Mouse (Mus musculus) embryonic facial prominence, embryonic 10.5 days (tissue): Measurements from ENCODE around the gene Ptpre. TPM values are rescaled to one million over a fixed set of nuclear protein-coding genes. Genes with fewer than 3 reads are reported as not detected.

Experiments used
- DNase-seq: peaks from one replicate; pipeline ENCODE4 v3.0.0-alpha.2; 2017; ENCODE audit warnings: low spot score
- H3K27ac ChIP-seq: fragments of 300-500 bp; sonication (generic); replicated peaks from 2 replicates; pipeline ENCODE4 v1.5.1; 2016; ENCODE audit warnings: mild to moderate bottlenecking
- H3K27me3 ChIP-seq: fragments of 300-500 bp; sonication (generic); replicated peaks from 2 replicates; pipeline ENCODE4 v1.6.1; 2016; ENCODE audit warnings: low read depth, mild to moderate bottlenecking; ENCODE audit not compliant: poor library complexity, severe bottlenecking
- H3K36me3 ChIP-seq: fragments of 300-500 bp; sonication (generic); replicated peaks from 2 replicates; pipeline ENCODE4 v1.6.1; 2016; ENCODE audit warnings: mild to moderate bottlenecking, moderate library complexity
- H3K4me1 ChIP-seq: fragments of 300-500 bp; sonication (generic); 2 replicates; pipeline ENCODE4 v1.6.1; 2016
- H3K4me3 ChIP-seq: fragments of 300-500 bp; sonication (generic); 2 replicates; pipeline ENCODE4 v1.5.1; 2016; ENCODE audit warnings: mild to moderate bottlenecking, moderate library complexity
- H3K9me3 ChIP-seq: fragments of 300-500 bp; sonication (generic); 2 replicates; pipeline ENCODE4 v1.6.1; 2016; ENCODE audit warnings: mild to moderate bottlenecking
- WGBS: fragments of 180-500 bp; shearing (Covaris S2); methylation state at CpG from one replicate; pipeline ENCODE4 v1.1.7; 2016; 5-methylcytosine and 5-hydroxymethylcytosine counted together
- polyA plus RNA-seq: library from polyadenylated mRNA; unstranded; fragments of >200 nt; fragmentation: Nextera tagmentation; extraction: Ambion mirVana; gene quantifications from 2 replicates; pipeline ENCODE4 v1.2.1, GENCODE M21; 2016

The Ptpre gene
- polyA plus RNA-seq, 1 experiment from 2014 or later: 1.0 TPM

DNA sequence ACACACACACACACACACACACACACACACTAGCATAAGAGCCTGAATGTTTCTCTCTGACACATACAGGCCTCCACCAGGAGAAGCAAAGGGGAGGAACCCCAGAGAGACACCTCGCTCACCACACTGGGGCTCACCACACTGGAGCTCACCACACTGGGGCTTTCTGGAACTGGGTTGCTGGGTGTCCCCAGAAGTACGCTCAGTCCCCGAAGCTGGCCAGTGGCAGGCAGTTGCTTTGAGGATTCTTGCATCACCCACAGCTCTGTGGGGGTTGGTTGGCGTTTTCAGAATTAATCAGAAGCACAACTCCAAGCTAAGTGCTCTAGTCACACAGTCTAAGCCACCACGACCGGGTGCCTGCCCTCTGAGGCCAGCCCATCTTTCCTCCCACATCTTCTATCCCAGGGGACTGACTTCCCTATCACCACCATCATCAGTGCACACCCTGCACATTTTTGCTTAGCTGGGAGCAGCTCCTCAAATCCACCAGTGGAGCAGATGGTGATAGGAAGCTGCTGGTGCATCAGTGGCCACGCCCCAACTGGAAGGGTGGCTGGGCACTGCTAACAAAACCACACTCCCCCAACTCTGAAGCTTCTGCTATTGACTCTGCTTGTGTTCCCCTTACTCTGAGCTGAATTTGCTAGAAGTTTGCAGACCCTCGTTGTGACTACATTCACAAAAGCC lies 51.5 kb downstream of the Ptpre start:
- no peaks in the 10 kb centered on the region for H3K9me3 ChIP-seq
- WGBS: 75% methylated on average over 8 of the region's 8 CpGs
- H3K27me3 ChIP-seq: no peaks in the 10 kb centered on the region
- no peak for DNase-seq
- H3K27ac ChIP-seq: no peak overlapping the region
- H3K4me1 ChIP-seq: peaks cover 17% of the 10 kb centered on the region
- H3K4me3 ChIP-seq: no peak overlapping the region
- no peaks in the 10 kb centered on the region for H3K36me3 ChIP-seq

DNA sequence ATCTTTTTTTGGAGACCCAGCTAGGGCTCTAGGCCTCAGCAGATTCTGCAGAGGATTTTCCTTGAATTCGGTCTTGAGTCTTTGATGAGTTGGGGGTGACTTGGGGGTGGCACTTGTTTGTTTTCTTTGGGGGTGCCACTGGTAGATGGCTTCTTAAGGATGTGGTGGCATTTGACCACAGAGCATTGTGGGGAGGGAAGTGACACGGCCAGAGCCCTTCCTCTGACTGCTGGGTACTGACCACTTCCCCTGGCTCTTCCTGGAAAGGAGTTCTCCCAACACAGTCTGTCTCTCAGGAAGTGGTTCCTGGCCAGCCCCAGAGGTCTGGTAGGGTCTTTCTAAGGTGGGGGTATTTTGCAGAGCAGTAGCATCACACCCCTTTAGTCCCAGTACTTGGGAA lies 54.2 kb downstream of the Ptpre start:
- H3K4me1 ChIP-seq: peaks cover 30% of the 10 kb centered on the region
- DNase-seq: no peak
- no peaks in the 10 kb centered on the region for H3K36me3 ChIP-seq
- H3K4me3 ChIP-seq: no peak overlapping the region
- H3K9me3 ChIP-seq: no peaks in the 10 kb centered on the region
- 80% methylated on average over 2 of the region's 2 CpGs for WGBS
- 0 out of 2 replicates have a peak, but pooled peaks cover 5% of the 10 kb centered on the region for H3K27me3 ChIP-seq
- H3K27ac ChIP-seq: no peak overlapping the region

- H3K4me1 ChIP-seq: peaks cover 34% of the 10 kb centered on the region
- 0 out of 2 replicates have a peak, but pooled peaks cover 5% of the 10 kb centered on the region for H3K27me3 ChIP-seq
- H3K27ac ChIP-seq: no peak overlapping the region
- no peak for DNase-seq
- H3K4me3 ChIP-seq: no peak overlapping the region
- H3K9me3 ChIP-seq: no peaks in the 10 kb centered on the region
- H3K36me3 ChIP-seq: no peaks in the 10 kb centered on the region
- WGBS: 86% methylated on average over 5 of the region's 5 CpGs
Observed at GRCm38 (mm10) chr7:135593286-135593685, 56.0 kb downstream of the Ptpre start.

DNA sequence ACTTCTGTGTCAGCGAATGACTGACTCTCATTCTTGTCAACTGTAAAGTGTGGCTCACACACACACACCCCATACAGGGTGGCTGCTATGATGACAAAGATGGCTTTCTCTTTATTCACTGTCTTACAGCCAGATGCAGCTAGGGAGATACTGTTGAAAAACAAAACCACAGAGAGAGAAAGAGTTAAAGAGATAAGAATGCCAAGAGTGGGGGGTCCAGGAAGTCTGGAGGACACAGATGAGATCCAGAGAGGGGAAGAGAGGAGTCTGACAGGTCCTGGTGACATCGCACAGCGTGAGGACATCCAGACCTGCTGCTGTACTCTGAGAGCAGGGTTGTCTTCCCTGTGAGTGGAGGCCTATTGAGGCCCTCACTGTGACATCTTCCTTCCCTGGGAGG lies 56.5 kb downstream of the Ptpre start:
- Histone ChIP-seq H3K9me3 (no peaks in the 10 kb centered on the region), H3K4me1 (peaks cover 38% of the 10 kb centered on the region), H3K27ac (no peak overlapping the region), H3K36me3 (no peaks in the 10 kb centered on the region), H3K4me3 (no peak overlapping the region), H3K27me3 (0 out of 2 replicates have a peak, but pooled peaks cover 5% of the 10 kb centered on the region)
- DNase-seq: no peak
- 91% methylated on average over 3 of the region's 3 CpGs for WGBS

DNA sequence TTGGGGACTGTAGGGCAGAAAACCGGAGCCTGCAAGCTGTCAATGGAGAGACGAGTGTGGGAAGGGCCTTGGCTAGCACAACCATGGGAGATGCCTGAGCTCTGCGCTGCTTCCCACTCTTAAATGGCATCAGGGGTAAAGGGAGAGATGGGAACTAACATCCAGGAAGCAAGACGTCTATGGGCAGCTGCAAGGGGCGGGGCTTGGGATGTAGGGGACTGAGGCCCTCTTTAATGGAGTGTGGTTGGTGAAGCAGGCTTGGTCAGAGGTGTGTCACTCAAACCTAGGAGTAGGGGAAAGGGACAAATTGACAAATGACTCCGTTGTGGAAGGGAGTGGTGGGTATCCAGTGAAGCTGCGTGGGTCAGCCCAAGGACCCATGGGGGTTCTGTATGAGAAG lies 57.4 kb downstream of the Ptpre start:
- Histone ChIP-seq H3K27ac (no peak overlapping the region), H3K36me3 (no peaks in the 10 kb centered on the region), H3K9me3 (no peaks in the 10 kb centered on the region), H3K4me1 (peaks cover 44% of the 10 kb centered on the region), H3K27me3 (0 out of 2 replicates have a peak, but pooled peaks cover 5% of the 10 kb centered on the region), H3K4me3 (no peak overlapping the region)
- no peak for DNase-seq
- 72% methylated on average over 7 of the region's 7 CpGs for WGBS

GRCm38 (mm10) chr7:135595640-135596174 lies 58.4 kb downstream of the Ptpre start:
- H3K36me3 ChIP-seq: no peaks in the 10 kb centered on the region
- DNase-seq: no peak
- H3K4me1 ChIP-seq: peaks cover 48% of the 10 kb centered on the region
- H3K27me3 ChIP-seq: 0 out of 2 replicates have a peak, but pooled peaks cover 5% of the 10 kb centered on the region
- H3K27ac ChIP-seq: no peak overlapping the region
- no peak overlapping the region for H3K4me3 ChIP-seq
- 54% methylated on average over 5 of the region's 5 CpGs for WGBS
- no peaks in the 10 kb centered on the region for H3K9me3 ChIP-seq

DNA sequence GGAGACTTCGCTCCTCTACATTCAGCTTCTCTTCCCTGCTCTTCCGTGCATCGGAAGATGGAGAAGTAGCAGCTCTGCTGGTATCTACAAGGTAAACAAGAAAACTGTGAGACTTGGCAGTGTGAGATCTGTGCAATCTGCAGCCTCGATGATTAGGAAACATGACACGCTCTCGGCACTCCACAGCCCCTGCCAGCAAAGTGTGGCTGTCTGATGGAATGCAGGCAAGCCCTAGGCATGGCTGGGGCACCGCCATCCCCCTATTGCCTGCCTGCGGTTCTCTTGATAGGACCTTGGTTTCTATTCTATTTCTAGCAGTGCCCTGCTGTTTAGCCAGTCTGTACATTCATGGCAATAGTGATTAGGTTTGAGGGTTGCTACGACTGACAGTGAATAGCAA lies 59.7 kb downstream of the Ptpre start:
- peak; percentile 46 for DNase-seq
- Histone ChIP-seq H3K36me3 (no peaks in the 10 kb centered on the region), H3K4me1 (peaks cover 48% of the 10 kb centered on the region), H3K4me3 (no peak overlapping the region), H3K9me3 (no peaks in the 10 kb centered on the region), H3K27ac (peak overlapping the region; percentile 26; the same call in 1 of the 2 replicates), H3K27me3 (0 out of 2 replicates have a peak, but pooled peaks cover 5% of the 10 kb centered on the region)
- 64% methylated on average over 9 of the region's 9 CpGs for WGBS

DNA sequence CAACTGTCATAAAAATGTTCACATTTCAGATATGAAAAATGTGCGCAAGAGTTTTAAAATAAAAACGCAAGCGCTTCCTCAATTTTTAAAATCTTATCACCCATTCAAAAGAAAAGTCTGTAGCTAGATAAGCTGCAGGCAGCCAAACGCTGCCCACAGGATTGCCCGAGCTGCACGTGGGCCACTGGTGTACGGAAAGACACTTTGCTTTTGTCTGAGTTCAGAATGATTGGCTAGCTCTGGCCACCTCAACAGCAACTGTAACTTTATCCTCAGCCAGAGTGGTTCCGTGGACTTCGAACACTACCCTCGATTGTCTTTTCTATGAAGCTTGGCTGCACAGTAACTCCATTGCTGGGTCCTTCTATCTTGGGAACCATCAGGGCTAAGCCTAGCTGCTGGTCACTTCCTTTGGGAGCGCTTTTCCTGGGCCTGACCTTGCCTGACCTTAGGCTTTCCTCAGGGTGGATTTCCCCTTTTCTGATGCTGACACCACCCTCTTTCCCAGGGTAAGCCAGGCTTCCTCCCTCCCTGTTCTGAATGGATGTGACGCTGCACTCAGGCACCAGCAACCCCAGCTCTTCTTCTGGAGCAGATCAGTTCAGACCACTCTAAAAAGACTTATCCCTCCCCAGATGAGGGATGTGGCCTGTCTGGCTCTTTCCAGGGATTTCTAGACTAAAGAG lies 60.5 kb downstream of the Ptpre start:
- DNase-seq: peak; percentile 18
- WGBS: 40% methylated on average over 12 of the region's 12 CpGs
- Histone ChIP-seq H3K27ac (peak overlapping the region; percentile 52), H3K36me3 (no peaks in the 10 kb centered on the region), H3K27me3 (0 out of 2 replicates have a peak, but pooled peaks cover 5% of the 10 kb centered on the region), H3K4me3 (no peak overlapping the region), H3K9me3 (no peaks in the 10 kb centered on the region), H3K4me1 (peaks cover 48% of the 10 kb centered on the region)

DNA sequence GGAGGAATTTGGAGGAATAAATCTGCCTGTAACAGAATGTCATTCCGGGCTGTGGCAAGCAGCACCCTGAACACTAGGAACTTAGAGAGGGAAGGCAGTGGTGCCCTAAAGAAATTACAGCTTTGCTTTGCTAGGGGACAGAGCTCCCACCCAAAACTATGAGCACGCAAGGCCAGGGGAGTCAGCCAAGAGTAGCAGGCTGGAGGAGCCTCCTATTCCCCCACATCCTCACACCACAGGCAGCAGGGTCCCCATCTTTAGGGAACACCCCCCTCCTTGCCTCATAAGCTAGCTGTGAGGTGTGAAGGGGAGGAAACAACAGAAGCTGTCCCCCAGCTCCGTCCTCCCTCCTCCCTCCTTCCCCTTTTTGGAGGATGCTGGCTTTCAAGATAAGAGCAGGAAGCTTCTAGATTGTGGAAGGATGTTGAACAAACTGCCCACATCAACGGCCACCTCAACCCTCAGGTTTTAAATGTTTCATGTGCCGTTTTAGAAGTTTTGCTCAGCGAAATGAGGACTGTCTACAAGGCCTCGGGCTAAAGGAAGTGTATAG lies 61.1 kb downstream of the Ptpre start:
- H3K9me3 ChIP-seq: no peaks in the 10 kb centered on the region
- H3K27ac ChIP-seq: peak overlapping the region; percentile 52
- DNase-seq: no peak
- H3K4me1 ChIP-seq: peaks cover 55% of the 10 kb centered on the region
- no peaks in the 10 kb centered on the region for H3K36me3 ChIP-seq
- no peak overlapping the region for H3K4me3 ChIP-seq
- 0 out of 2 replicates have a peak, but pooled peaks cover 5% of the 10 kb centered on the region for H3K27me3 ChIP-seq
- WGBS: 54% methylated on average over 7 of the region's 7 CpGs

DNA sequence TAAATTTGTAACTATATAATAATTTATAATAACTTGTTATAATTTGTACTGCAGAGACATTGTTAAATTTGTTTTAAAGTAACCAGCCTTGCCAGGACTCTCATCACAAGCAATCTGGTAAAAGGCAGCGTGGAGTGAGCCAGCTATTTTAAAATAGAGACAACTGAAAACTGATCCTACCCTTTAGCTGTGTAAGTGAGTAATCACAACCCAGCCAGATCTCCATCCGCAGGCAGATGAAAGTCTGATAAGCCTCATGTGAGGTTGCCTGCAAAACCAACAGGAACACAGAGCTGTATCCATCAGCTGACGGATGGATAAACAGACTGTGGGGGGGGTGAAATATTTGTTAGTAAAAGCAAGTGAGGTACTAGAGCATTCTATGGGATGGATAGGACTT lies 62.8 kb downstream of the Ptpre start:
- WGBS: 65% methylated on average over 3 of the region's 3 CpGs
- Histone ChIP-seq H3K36me3 (no peaks in the 10 kb centered on the region), H3K27me3 (0 out of 2 replicates have a peak, but pooled peaks cover 5% of the 10 kb centered on the region), H3K9me3 (no peaks in the 10 kb centered on the region), H3K4me1 (peaks cover 50% of the 10 kb centered on the region), H3K4me3 (no peak overlapping the region), H3K27ac (no peak overlapping the region)
- no peak for DNase-seq

DNA sequence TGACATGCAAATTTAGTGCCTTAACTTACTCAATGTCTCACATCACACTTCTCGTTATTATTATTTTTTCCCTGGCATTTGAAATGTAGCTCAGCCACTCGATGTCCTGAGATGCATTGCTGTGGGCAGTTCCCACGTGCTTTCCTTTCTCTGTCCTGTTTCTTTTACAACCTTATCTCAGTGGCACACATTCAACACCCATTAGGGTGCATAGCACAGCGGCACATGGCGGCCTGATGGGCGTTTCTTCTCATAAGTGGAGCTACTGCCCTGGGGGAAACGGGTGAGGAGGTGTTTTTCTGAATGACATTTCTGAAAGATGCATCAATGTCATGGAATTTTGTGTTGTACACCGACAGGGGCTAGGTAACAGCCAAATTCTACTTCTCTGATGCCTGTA lies 64.3 kb downstream of the Ptpre start:
- 84% methylated on average over 8 of the region's 8 CpGs for WGBS
- no peaks in the 10 kb centered on the region for H3K27me3 ChIP-seq
- no peaks in the 10 kb centered on the region for H3K36me3 ChIP-seq
- no peak overlapping the region for H3K27ac ChIP-seq
- peaks cover 43% of the 10 kb centered on the region for H3K4me1 ChIP-seq
- no peak for DNase-seq
- H3K4me3 ChIP-seq: no peak overlapping the region
- no peaks in the 10 kb centered on the region for H3K9me3 ChIP-seq

DNA sequence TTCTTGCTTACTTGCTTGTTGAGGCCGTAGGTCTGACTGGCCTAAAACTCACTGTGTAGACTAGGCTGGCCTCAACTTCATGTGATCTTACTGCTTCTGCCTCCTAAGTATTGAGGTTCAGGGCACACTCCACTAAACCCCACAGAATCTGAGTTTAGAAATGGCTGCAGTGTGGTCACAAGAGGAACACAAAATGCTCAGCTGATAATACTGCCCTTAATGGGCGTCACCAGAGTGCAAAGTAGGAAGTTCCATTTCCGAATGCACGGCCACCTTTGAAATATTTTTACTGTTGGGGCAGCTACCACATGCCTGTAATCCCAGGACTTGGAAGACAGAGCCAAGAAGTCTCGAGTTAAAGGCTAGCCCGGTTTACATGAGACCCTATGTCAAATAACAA lies 65.0 kb downstream of the Ptpre start:
- WGBS: 87% methylated on average over 6 of the region's 6 CpGs
- Histone ChIP-seq H3K4me3 (no peak overlapping the region), H3K4me1 (peaks cover 37% of the 10 kb centered on the region)

More for the DNA sequence above, 65.0 kb downstream of the Ptpre start:
- Histone ChIP-seq H3K27ac (no peak overlapping the region), H3K9me3 (no peaks in the 10 kb centered on the region), H3K27me3 (no peaks in the 10 kb centered on the region), H3K36me3 (no peaks in the 10 kb centered on the region)
- no peak for DNase-seq
